Mouse (Mus musculus) myocyte (in vitro differentiated cells): ENCODE measurements around the gene Gm49380. TPM values are rescaled to one million over a fixed set of nuclear protein-coding genes. Genes with fewer than 3 reads are reported as not detected.
A peak's percentile ranks its signal among the peaks of the same experiment; 100 is the strongest.

Experiments used
- H3K27me3 ChIP-seq: one replicate; pipeline ENCODE4 v1.6.1; 2011; ENCODE audit not compliant: control insufficient read depth, insufficient read depth, insufficient read length
- H3K36me3 ChIP-seq: one replicate; pipeline ENCODE4 v1.6.1; 2011; ENCODE audit not compliant: control insufficient read depth, insufficient read depth
- H3K4me2 ChIP-seq: one replicate; pipeline ENCODE4 v1.6.1; 2011; ENCODE audit warnings: low read depth, control low read depth
- H3K4me3 ChIP-seq: one replicate; pipeline ENCODE4 v1.5.1; 2011; ENCODE audit warnings: mild to moderate bottlenecking, control low read depth, moderate library complexity
- H3K79me2 ChIP-seq: one replicate; pipeline ENCODE4 v1.6.1; 2011; ENCODE audit not compliant: control insufficient read depth, insufficient read depth
- H3ac ChIP-seq: one replicate; pipeline ENCODE4 v1.6.1; 2011; ENCODE audit not compliant: control insufficient read depth, insufficient read length
- CEBPB ChIP-seq: IDR thresholded peaks from 2 replicates; pipeline ENCODE4 v1.6.1; 2011; ENCODE audit warnings: mild to moderate bottlenecking, moderate library complexity; ENCODE audit not compliant: poor library complexity, insufficient read depth, severe bottlenecking
- E2F4 ChIP-seq: IDR thresholded peaks from one replicate; pipeline ENCODE4 v1.6.1; 2011; ENCODE audit warnings: mild to moderate bottlenecking, control low read depth, moderate library complexity; ENCODE audit not compliant: insufficient read depth
- MAX ChIP-seq: IDR thresholded peaks from one replicate; pipeline ENCODE4 v1.6.1; 2011; ENCODE audit warnings: low read depth, mild to moderate bottlenecking, control low read depth
- MYOD1 ChIP-seq, 3 experiments: IDR thresholded peaks; one replicate each; pipeline ENCODE4 v1.6.1; 2011; ENCODE audit warnings: control low read depth in 2 of 3, low read depth in 2 of 3, mild to moderate bottlenecking in 2 of 3, moderate library complexity in 1 of 3; ENCODE audit not compliant: insufficient read length in 2 of 3, control insufficient read depth in 1 of 3
- MYOG ChIP-seq, 3 experiments: IDR thresholded peaks; one replicate each; pipeline ENCODE4 v1.6.1; 2011; ENCODE audit warnings: control low read depth in 2 of 3, low read depth in 2 of 3, mild to moderate bottlenecking in 2 of 3; ENCODE audit not compliant: insufficient read length in 2 of 3, control insufficient read depth in 1 of 3, insufficient read depth in 1 of 3
- POLR2A ChIP-seq: IDR thresholded peaks from one replicate; pipeline ENCODE4 v1.6.1; 2011; ENCODE audit warnings: low read depth, mild to moderate bottlenecking, control low read depth, moderate library complexity; ENCODE audit not compliant: insufficient read length
- POLR2AphosphoS2 ChIP-seq: IDR thresholded peaks from one replicate; pipeline ENCODE4 v1.6.1; 2011; ENCODE audit warnings: low read depth, control low read depth; ENCODE audit not compliant: insufficient read length
- REST ChIP-seq: IDR thresholded peaks from one replicate; pipeline ENCODE4 v1.6.1; 2011; ENCODE audit warnings: mild to moderate bottlenecking, control low read depth, moderate library complexity; ENCODE audit not compliant: insufficient read depth, insufficient read length
- SRF ChIP-seq: IDR thresholded peaks from one replicate; pipeline ENCODE4 v1.6.1; 2011; ENCODE audit warnings: low read depth; ENCODE audit not compliant: control insufficient read depth, insufficient read length
- TCF12 ChIP-seq: IDR thresholded peaks from one replicate; pipeline ENCODE4 v1.6.1; 2011; ENCODE audit warnings: mild to moderate bottlenecking, control low read depth; ENCODE audit not compliant: poor library complexity, insufficient read depth, severe bottlenecking
- TCF3 ChIP-seq: IDR thresholded peaks from one replicate; pipeline ENCODE4 v1.6.1; 2011; ENCODE audit warnings: low read depth, control low read depth; ENCODE audit not compliant: insufficient read length
- USF1 ChIP-seq: IDR thresholded peaks from one replicate; pipeline ENCODE4 v1.6.1; 2011; ENCODE audit warnings: low read depth, mild to moderate bottlenecking, control low read depth, moderate library complexity
- polyA plus RNA-seq: library from polyadenylated mRNA; unstranded; fragments of >200 nt; fragmentation: generic; extraction: Trizol; gene quantifications from one replicate; pipeline ENCODE4 v1.2.1, GENCODE M21; 2012; ENCODE audit warnings: missing spikeins

Gene Gm49380
- polyA plus RNA-seq, 1 experiment: 0.02 TPM

- Histone ChIP-seq H3K79me2 (no peaks in the 10 kb centered on the region), H3K27me3 (no peaks in the 10 kb centered on the region), H3K36me3 (no peaks in the 10 kb centered on the region), H3K4me2 (peak overlapping the region; percentile 63), H3ac (no peak overlapping the region), H3K4me3 (no peak overlapping the region)
- TF ChIP-seq POLR2A (no peak), TCF12 (no peak), MYOG (IDR thresholded peaks at IDR 0.05; ENCODE audit: control insufficient read depth in 1 of 3, insufficient read depth in 1 of 3, insufficient read length in 2 of 3, low read depth in 2 of 3) (no peak), REST (no peak), USF1 (no peak), CEBPB (no peak), MAX (no peak), SRF (no peak), POLR2AphosphoS2 (no peak), MYOD1 (IDR thresholded peaks at IDR 0.05; ENCODE audit: control insufficient read depth in 1 of 3, insufficient read length in 2 of 3, low read depth in 2 of 3) (no peak), E2F4 (no peak), TCF3 (no peak)
These were observed 42.5 kb downstream of the Gm49380 start for GRCm38 (mm10) chr9:44070844-44071231.

GRCm38 (mm10) chr9:44070113-44070843 lies 43.0 kb downstream of the Gm49380 start:
- peak overlapping the region; percentile 63 for H3K4me2 ChIP-seq
- peak overlapping the region; percentile 7 for H3K4me3 ChIP-seq
- TF ChIP-seq POLR2AphosphoS2 (no peak), TCF12 (no peak), E2F4 (no peak), CEBPB (no peak), MYOG (IDR thresholded peaks at IDR 0.05; ENCODE audit: control insufficient read depth in 1 of 3, insufficient read depth in 1 of 3, insufficient read length in 2 of 3, low read depth in 2 of 3) (no peak), MYOD1 (IDR thresholded peaks at IDR 0.05; ENCODE audit: control insufficient read depth in 1 of 3, insufficient read length in 2 of 3, low read depth in 2 of 3) (no peak), SRF (no peak), USF1 (no peak), MAX (no peak)
- no peaks in the 10 kb centered on the region for H3K27me3 ChIP-seq
- no peaks in the 10 kb centered on the region for H3K79me2 ChIP-seq
- H3K36me3 ChIP-seq: no peaks in the 10 kb centered on the region
- no peak overlapping the region for H3ac ChIP-seq

GRCm38 (mm10) chr9:44069252-44069651 lies 44.0 kb downstream of the Gm49380 start:
- peak overlapping the region; percentile 63 for H3K4me2 ChIP-seq
- H3K27me3 ChIP-seq: no peaks in the 10 kb centered on the region
- H3K4me3 ChIP-seq: peak overlapping the region; percentile 7
- no peak for TF ChIP-seq TCF3
- TF ChIP-seq CEBPB: no peak
- no peak for TF ChIP-seq MYOG (IDR thresholded peaks at IDR 0.05; ENCODE audit: control insufficient read depth in 1 of 3, insufficient read depth in 1 of 3, insufficient read length in 2 of 3, low read depth in 2 of 3)
- TF ChIP-seq MAX: no peak
- TF ChIP-seq USF1: no peak
- no peak for TF ChIP-seq POLR2A
- TF ChIP-seq REST: no peak
- no peak for TF ChIP-seq SRF
- no peak for TF ChIP-seq MYOD1 (IDR thresholded peaks at IDR 0.05; ENCODE audit: control insufficient read depth in 1 of 3, insufficient read length in 2 of 3, low read depth in 2 of 3)
- TF ChIP-seq POLR2AphosphoS2: no peak
- no peak for TF ChIP-seq TCF12
- TF ChIP-seq E2F4: no peak
- H3K36me3 ChIP-seq: no peaks in the 10 kb centered on the region
- no peak overlapping the region for H3ac ChIP-seq
- H3K79me2 ChIP-seq: no peaks in the 10 kb centered on the region

- H3K79me2 ChIP-seq: no peaks in the 10 kb centered on the region
- H3ac ChIP-seq: no peak overlapping the region
- peak overlapping the region; percentile 27 for H3K4me3 ChIP-seq
- H3K36me3 ChIP-seq: no peaks in the 10 kb centered on the region
- H3K27me3 ChIP-seq: no peaks in the 10 kb centered on the region
- TF ChIP-seq POLR2A (no peak), CEBPB (no peak), SRF (no peak), TCF3 (no peak), MYOD1 (IDR thresholded peaks at IDR 0.05; ENCODE audit: control insufficient read depth in 1 of 3, insufficient read length in 2 of 3, low read depth in 2 of 3) (no peak), MYOG (IDR thresholded peaks at IDR 0.05; ENCODE audit: control insufficient read depth in 1 of 3, insufficient read depth in 1 of 3, insufficient read length in 2 of 3, low read depth in 2 of 3) (no peak), E2F4 (no peak), MAX (no peak), USF1 (no peak), TCF12 (no peak), POLR2AphosphoS2 (no peak), REST (no peak)
- peak overlapping the region; percentile 21 for H3K4me2 ChIP-seq
These were observed 45.4 kb downstream of the Gm49380 start for GRCm38 (mm10) chr9:44067960-44068330.
